Mouse (Mus musculus): Measurements from ENCODE around the gene Mycbpap. TPM values are rescaled to one million over a fixed set of nuclear protein-coding genes. Genes with fewer than 3 reads are reported as not detected.

Gene Mycbpap
- total and polyA plus RNA-seq, 3 experiments = 0.08 to 3.1 (median 1.1) TPM

- H3K4me1 ChIP-seq (ENCODE audit: control insufficient read depth in 1 of 2, insufficient read depth in 2 of 2) = peaks cover 2 to 18% of the 10 kb centered on the region in 2 experiments
- peaks cover 3 to 43% of the 10 kb centered on the region in 2 experiments for H3K36me3 ChIP-seq (replicated peaks in 1 of 2; ENCODE audit: control insufficient read depth in 1 of 2, insufficient read depth in 1 of 2, low read length in 1 of 2)
- H3K27ac ChIP-seq (ENCODE audit: insufficient read depth, low read depth) = no peak overlapping the region
- dilution Hi-C loops (cut with MboI; ENCODE audit: extremely low pct_ligation_motif_present, extremely low pct_unique_long_range_greater_than_20kb, low sequenced_read_pairs) = no loop called here
- in situ Hi-C loops (cut with MboI; ENCODE audit: low pct_ligation_motif_present, low pct_unique_long_range_greater_than_20kb, low sequenced_read_pairs) = no loop called here
- TF ChIP-seq EP300 (IDR thresholded peaks at IDR 0.05; ENCODE audit: low read length) (no peak), UBTF (IDR thresholded peaks at IDR 0.05; ENCODE audit: low read depth, low read length) (no peak), JUN (IDR thresholded peaks at IDR 0.05; ENCODE audit: insufficient read depth, low read depth, low read length) (no peak), MAZ (IDR thresholded peaks at IDR 0.05; ENCODE audit: low read depth, low read length) (no peak), TCF12 (IDR thresholded peaks at IDR 0.05; ENCODE audit: low read depth, low read length) (no peak), USF1 (IDR thresholded peaks at IDR 0.05; ENCODE audit: low read depth, low read length) (no peak), MAFK (IDR thresholded peaks at IDR 0.05; ENCODE audit: insufficient replicate concordance, low read length) (no peak), POLR2A (IDR thresholded peaks at IDR 0.05; ENCODE audit: low read depth, low read length) (no peak), ETS1 (conservative IDR thresholded peaks at IDR 0.05; ENCODE audit: low read depth, low read length) (no peak), RCOR1 (conservative IDR thresholded peaks at IDR 0.05; ENCODE audit: low read depth, low read length) (no peak), RAD21 (IDR thresholded peaks at IDR 0.05; ENCODE audit: low read depth, low read length) (no peak), ZNF384 (IDR thresholded peaks at IDR 0.05; ENCODE audit: low read depth, low read length) (no peak), NRF1 (IDR thresholded peaks at IDR 0.05; ENCODE audit: low read depth, low read length) (no peak)
- no peak overlapping the region for H3K4me2 ChIP-seq (ENCODE audit: insufficient read depth, low read depth, poor library complexity, severe bottlenecking)
- H3K79me2 ChIP-seq (replicated peaks; ENCODE audit: control insufficient read depth, extremely low read depth, insufficient read depth, poor library complexity, severe bottlenecking) = no peaks in the 10 kb centered on the region
- H3K9ac ChIP-seq (ENCODE audit: insufficient read depth, low read depth) = no peak overlapping the region
- no peaks in the 10 kb centered on the region for H3K27me3 ChIP-seq (replicated peaks)
- no peak overlapping the region for H3K4me3 ChIP-seq (replicated peaks in 1 of 3; ENCODE audit: low read depth in 2 of 3, low read length in 2 of 3, poor library complexity in 1 of 3)
- no peaks in the 10 kb centered on the region for H3K9me3 ChIP-seq (replicated peaks; ENCODE audit: low read length)
- no peak for DNase-seq (ENCODE audit: extremely low read depth)
Observed at GRCm38 (mm10) chr11:94544422-94544821, 22.9 kb upstream of the Mycbpap start.

GRCm38 (mm10) chr11:94543932-94544331 is 22.4 kb upstream of the Mycbpap start:
- Histone ChIP-seq H3K4me2 (ENCODE audit: insufficient read depth, low read depth, poor library complexity, severe bottlenecking) (no peak overlapping the region), H3K9ac (ENCODE audit: insufficient read depth, low read depth) (no peak overlapping the region), H3K79me2 (replicated peaks; ENCODE audit: control insufficient read depth, extremely low read depth, insufficient read depth, poor library complexity, severe bottlenecking) (no peaks in the 10 kb centered on the region), H3K4me1 (ENCODE audit: control insufficient read depth in 1 of 2, insufficient read depth in 2 of 2) (peaks cover 2 to 21% of the 10 kb centered on the region in 2 experiments; a peak in 3 of 4 replicates), H3K36me3 (replicated peaks in 1 of 2; ENCODE audit: control insufficient read depth in 1 of 2, insufficient read depth in 1 of 2, low read length in 1 of 2) (peaks cover 3 to 48% of the 10 kb centered on the region in 2 experiments), H3K9me3 (replicated peaks; ENCODE audit: low read length) (no peaks in the 10 kb centered on the region), H3K4me3 (replicated peaks in 1 of 3; ENCODE audit: low read depth in 2 of 3, low read length in 2 of 3, poor library complexity in 1 of 3) (no peak overlapping the region), H3K27me3 (replicated peaks) (no peaks in the 10 kb centered on the region), H3K27ac (ENCODE audit: insufficient read depth, low read depth) (no peak overlapping the region)
- in situ Hi-C loops (cut with MboI; ENCODE audit: low pct_ligation_motif_present, low pct_unique_long_range_greater_than_20kb, low sequenced_read_pairs) = no loop called here
- TF ChIP-seq CHD2 (IDR thresholded peaks at IDR 0.05; ENCODE audit: low read length) = no peak
- TF ChIP-seq IRF4 (IDR thresholded peaks at IDR 0.05; ENCODE audit: low read depth, low read length) = peak; percentile 25; the same call in 1 of the 2 replicates
- peak; percentile 81 to 92 for TF ChIP-seq CTCF (conservative IDR thresholded peaks at IDR 0.05 in 1 of 2, IDR thresholded peaks at IDR 0.05 in 1 of 2; ENCODE audit: low read depth in 2 of 2, low read length in 2 of 2)
- 0 out of 2 replicates have a peak, but pooled peaks have one; percentile 9 for TF ChIP-seq NRF1 (IDR thresholded peaks at IDR 0.05; ENCODE audit: low read depth, low read length)
- TF ChIP-seq ELF1 (IDR thresholded peaks at IDR 0.05; ENCODE audit: low read depth, low read length) = peak; percentile 67
- TF ChIP-seq ZC3H11A (IDR thresholded peaks at IDR 0.05; ENCODE audit: low read depth, low read length) = 0 out of 2 replicates have a peak, but pooled peaks have one; percentile 8
- TF ChIP-seq ZKSCAN1 (IDR thresholded peaks at IDR 0.05; ENCODE audit: borderline replicate concordance, low read depth, low read length) = no peak
- TF ChIP-seq SMC3 (IDR thresholded peaks at IDR 0.05; ENCODE audit: low read depth, low read length) = peak; percentile 69
- TF ChIP-seq USF1 (IDR thresholded peaks at IDR 0.05; ENCODE audit: low read depth, low read length) = no peak
- TF ChIP-seq RAD21 (IDR thresholded peaks at IDR 0.05; ENCODE audit: low read depth, low read length) = peak; percentile 86
- DNase-seq (ENCODE audit: extremely low read depth) = peak; percentile 68
- dilution Hi-C loops (cut with MboI; ENCODE audit: extremely low pct_ligation_motif_present, extremely low pct_unique_long_range_greater_than_20kb, low sequenced_read_pairs) = no loop called here

Measured in CH12.LX (cell line).